Mouse (Mus musculus): ENCODE measurements at regions not wholly inside any gene's neighbourhood (a gene's known extent, or its start where the extent isn't known, plus 50 kb on each side); places are given as distances from the start of the nearest gene placed in this dataset.

DNA sequence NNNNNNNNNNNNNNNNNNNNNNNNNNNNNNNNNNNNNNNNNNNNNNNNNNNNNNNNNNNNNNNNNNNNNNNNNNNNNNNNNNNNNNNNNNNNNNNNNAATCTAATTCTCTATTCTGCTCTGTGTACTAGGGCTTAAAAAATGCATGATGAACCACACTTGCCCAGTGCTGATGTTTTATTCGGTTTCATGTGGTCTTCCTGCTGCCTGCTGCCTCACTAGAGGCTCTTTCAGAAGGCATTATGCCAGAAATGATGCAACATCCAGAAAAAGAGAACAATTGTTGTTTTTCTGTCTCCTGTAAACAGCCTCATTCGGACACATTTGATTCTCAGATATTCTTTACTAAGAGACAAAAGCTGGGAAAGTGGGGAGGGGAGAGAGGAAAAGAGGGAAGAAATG is 176.0 kb downstream of the Edem1 start:
- TF ChIP-seq CTCF (IDR thresholded peaks at IDR 0.05; ENCODE audit: low read depth, low read length) (no peak), POLR2A (IDR thresholded peaks at IDR 0.05; ENCODE audit: extremely low read depth, insufficient read depth, low read length) (no peak)

Measured in liver, adult 2 months (tissue).